Mouse (Mus musculus): ENCODE results near the gene Mrrf.

GRCm38 (mm10) chr2:36139096-36139495, 2.9 kb downstream of the Mrrf start:
- TF ChIP-seq CTCF (IDR thresholded peaks at IDR 0.05; ENCODE audit: low read depth) (no peak), EP300 (IDR thresholded peaks at IDR 0.05; ENCODE audit: low read depth) (no peak)

Measured in liver, postnatal 0 days (tissue).